Comparison of ENCODE assay signal across 23 mouse cellular contexts in the genomic region with DNA sequence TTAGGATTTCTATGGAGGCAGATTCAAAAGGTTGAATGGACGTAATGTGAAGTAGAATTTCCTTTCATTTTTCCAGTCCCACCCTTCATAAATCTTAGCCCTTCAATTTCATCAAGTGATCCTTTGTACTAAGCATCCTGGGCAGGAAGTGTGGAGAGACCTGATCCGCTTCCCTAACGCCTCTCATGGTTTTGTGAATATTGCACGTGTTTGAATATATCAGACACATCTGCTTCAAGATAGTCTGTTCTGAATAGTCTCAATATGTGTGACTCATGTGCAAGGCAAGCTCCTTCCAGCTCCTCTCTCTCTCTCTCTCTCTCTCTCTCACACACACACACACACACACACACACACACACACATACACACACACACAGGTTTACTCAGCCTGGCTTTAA.
DNase-seq lines count a peak whose midpoint lies in the region; ATAC-seq and TF ChIP-seq lines count a peak whose summit lies in the region.
"Had no signal": no experiment of that assay in that cellular context is flagged by ENCODE, and none has a peak within 500 bp of the region (broad histone marks: within the 10 kb centered on the region; RNA-seq: fewer than 3 reads in every experiment).

No protein-coding gene starts in this region.

- no peak overlapping the region for H3K9ac ChIP-seq in forebrain, embryonic 12.5 days
- no peak overlapping the region for H3K9ac ChIP-seq in limb, embryonic 14.5 days (ENCODE audit: low read depth, low read length, severe bottlenecking)
- H3K9ac ChIP-seq in neural tube, embryonic 13.5 days: no peak overlapping the region
- no peak overlapping the region for H3K9ac ChIP-seq in neural tube, embryonic 15.5 days (replicated peaks)
- no peak overlapping the region for H3K9ac ChIP-seq in heart, embryonic 11.5 days (ENCODE audit: low read depth, low read length)
- H3K9ac ChIP-seq: embryonic facial prominence, embryonic 15.5 days; hindbrain, embryonic 12.5 days had no signal

- peaks cover 50% of the 10 kb centered on the region for H3K4me1 ChIP-seq in forebrain, embryonic 10.5 days
- peaks cover 18% of the 10 kb centered on the region for H3K4me1 ChIP-seq in forebrain, embryonic 12.5 days
- H3K4me1 ChIP-seq in limb, embryonic 14.5 days (ENCODE audit: control insufficient read depth, insufficient read depth, low read length): no peaks in the 10 kb centered on the region
- peaks cover 6% of the 10 kb centered on the region; the same call in 1 of the 2 replicates for H3K4me1 ChIP-seq in limb, embryonic 10.5 days
- H3K4me1 ChIP-seq in neural tube, embryonic 13.5 days (replicated peaks): peaks cover 37% of the 10 kb centered on the region
- H3K4me1 ChIP-seq in neural tube, embryonic 15.5 days: peaks cover 20% of the 10 kb centered on the region
- no peaks in the 10 kb centered on the region for H3K4me1 ChIP-seq in heart, embryonic 11.5 days (ENCODE audit: control insufficient read depth, insufficient read depth, low read length)

- H3K36me3 ChIP-seq in forebrain, embryonic 10.5 days (replicated peaks): no peaks in the 10 kb centered on the region
- H3K36me3 ChIP-seq in forebrain, embryonic 12.5 days (replicated peaks): no peaks in the 10 kb centered on the region
- H3K36me3 ChIP-seq in limb, embryonic 14.5 days (ENCODE audit: control insufficient read depth, insufficient read depth, low read length): no peaks in the 10 kb centered on the region
- no peaks in the 10 kb centered on the region for H3K36me3 ChIP-seq in limb, embryonic 10.5 days
- H3K36me3 ChIP-seq in neural tube, embryonic 13.5 days: no peaks in the 10 kb centered on the region
- no peaks in the 10 kb centered on the region for H3K36me3 ChIP-seq in neural tube, embryonic 15.5 days
- H3K36me3 ChIP-seq in heart, embryonic 11.5 days (ENCODE audit: control insufficient read depth, insufficient read depth, low read length): no peaks in the 10 kb centered on the region
- H3K36me3 ChIP-seq: embryonic facial prominence, embryonic 15.5 days; hindbrain, embryonic 12.5 days had no signal

- peaks cover 6% of the 10 kb centered on the region; the same call in 1 of the 2 replicates for H3K9me3 ChIP-seq in forebrain, embryonic 10.5 days
- peaks cover 2% of the 10 kb centered on the region; the same call in 1 of the 2 replicates for H3K9me3 ChIP-seq in forebrain, embryonic 12.5 days
- peaks cover 5% of the 10 kb centered on the region; the same call in 1 of the 2 replicates for H3K9me3 ChIP-seq in limb, embryonic 14.5 days (ENCODE audit: control insufficient read depth, low read length)
- H3K9me3 ChIP-seq in limb, embryonic 10.5 days (replicated peaks): no peaks in the 10 kb centered on the region
- H3K9me3 ChIP-seq in neural tube, embryonic 13.5 days: no peaks in the 10 kb centered on the region
- H3K9me3 ChIP-seq in neural tube, embryonic 15.5 days (replicated peaks): peaks cover 2% of the 10 kb centered on the region; the same call in 1 of the 2 replicates
- no peaks in the 10 kb centered on the region for H3K9me3 ChIP-seq in heart, embryonic 11.5 days (replicated peaks; ENCODE audit: control insufficient read depth, low read length)
- H3K9me3 ChIP-seq: embryonic facial prominence, embryonic 15.5 days; hindbrain, embryonic 12.5 days had no signal

- no peak for TF ChIP-seq POLR2A in limb, embryonic 14.5 days (IDR thresholded peaks at IDR 0.05; ENCODE audit: borderline replicate concordance, extremely low read depth, insufficient read depth, insufficient read length)

- no peak overlapping the region for H3K4me2 ChIP-seq in forebrain, embryonic 12.5 days
- no peak overlapping the region for H3K4me2 ChIP-seq in limb, embryonic 14.5 days (replicated peaks; ENCODE audit: low read depth, low read length, severe bottlenecking)
- no peak overlapping the region for H3K4me2 ChIP-seq in neural tube, embryonic 13.5 days
- no peak overlapping the region for H3K4me2 ChIP-seq in neural tube, embryonic 15.5 days
- H3K4me2 ChIP-seq in heart, embryonic 11.5 days: no peak overlapping the region
- H3K4me2 ChIP-seq: embryonic facial prominence, embryonic 15.5 days; hindbrain, embryonic 12.5 days had no signal

- no peak overlapping the region for H3K4me3 ChIP-seq in forebrain, embryonic 10.5 days
- no peak overlapping the region for H3K4me3 ChIP-seq in forebrain, embryonic 12.5 days (replicated peaks)
- H3K4me3 ChIP-seq in limb, embryonic 14.5 days (replicated peaks; ENCODE audit: low read length): no peak overlapping the region
- H3K4me3 ChIP-seq in limb, embryonic 10.5 days: no peak overlapping the region
- H3K4me3 ChIP-seq in neural tube, embryonic 13.5 days: no peak overlapping the region
- H3K4me3 ChIP-seq in neural tube, embryonic 15.5 days (replicated peaks): no peak overlapping the region
- H3K4me3 ChIP-seq in heart, embryonic 11.5 days (ENCODE audit: low read depth, low read length): no peak overlapping the region
- H3K4me3 ChIP-seq: embryonic facial prominence, embryonic 15.5 days; erythroblast, embryonic 14.5 days; hindbrain, embryonic 12.5 days had no signal

- no peak for ATAC-seq in forebrain, embryonic 12.5 days (ENCODE audit: low FRiP score)
- no peak for ATAC-seq in limb, embryonic 14.5 days (ENCODE audit: low FRiP score, low read depth)
- 0 out of 2 replicates have a peak, but pooled peaks have one; percentile 30 for ATAC-seq in neural tube, embryonic 13.5 days (ENCODE audit: low read depth)
- no peak for ATAC-seq in neural tube, embryonic 15.5 days (ENCODE audit: low FRiP score)
- no peak for ATAC-seq in heart, embryonic 11.5 days (replicated peaks; ENCODE audit: insufficient number of reproducible peaks, low FRiP score, low TSS enrichment)
- ATAC-seq: hindbrain, embryonic 16.5 days; inflammation-experienced regulatory T-cells, adult 6 months; intestine, postnatal 0 days had no signal

- 80% methylated on average over 4 of the region's 4 CpGs for WGBS in forebrain, embryonic 10.5 days
- 67% methylated on average over 4 of the region's 4 CpGs for WGBS in forebrain, embryonic 12.5 days
- WGBS in limb, embryonic 14.5 days: 56% methylated on average over 4 of the region's 4 CpGs
- 72% methylated on average over 4 of the region's 4 CpGs for WGBS in limb, embryonic 10.5 days
- WGBS in neural tube, embryonic 13.5 days: 26% methylated on average over 4 of the region's 4 CpGs
- WGBS in neural tube, embryonic 15.5 days: 45% methylated on average over 4 of the region's 4 CpGs
- 59% methylated on average over 4 of the region's 4 CpGs for WGBS in heart, embryonic 11.5 days (ENCODE audit: insufficient replicate concordance)

- DNase-seq in forebrain, embryonic 10.5 days (ENCODE audit: extremely low spot score, low spot score): no peak
- DNase-seq in limb, embryonic 14.5 days (ENCODE audit: low spot score): peak; percentile 32
- no peak for DNase-seq in limb, embryonic 10.5 days (ENCODE audit: low spot score)
- DNase-seq in forelimb bud, embryonic 11.5 days (ENCODE audit: low read depth, low spot score): peak; percentile 26
- DNase-seq: adrenal gland, adult 2 months; adrenal gland, postnatal 25 days; cerebellum, adult 8-10 months; cerebellum, postnatal 14 days; gastrocnemius, postnatal 36 days; heart, adult 11 months; heart, postnatal 10 days; heart, postnatal 4 days had no signal

- H3K27me3 ChIP-seq in forebrain, embryonic 10.5 days (ENCODE audit: poor library complexity, severe bottlenecking): no peaks in the 10 kb centered on the region
- H3K27me3 ChIP-seq in forebrain, embryonic 12.5 days: 0 out of 2 replicates have a peak, but pooled peaks cover 4% of the 10 kb centered on the region
- no peaks in the 10 kb centered on the region for H3K27me3 ChIP-seq in limb, embryonic 14.5 days (ENCODE audit: control insufficient read depth, insufficient read depth, low read length)
- H3K27me3 ChIP-seq in limb, embryonic 10.5 days (ENCODE audit: low read depth, poor library complexity, severe bottlenecking): no peaks in the 10 kb centered on the region
- H3K27me3 ChIP-seq in neural tube, embryonic 13.5 days: no peaks in the 10 kb centered on the region
- H3K27me3 ChIP-seq in neural tube, embryonic 15.5 days (replicated peaks): no peaks in the 10 kb centered on the region
- H3K27me3 ChIP-seq in heart, embryonic 11.5 days (ENCODE audit: control insufficient read depth, insufficient read depth, low read length): no peaks in the 10 kb centered on the region
- H3K27me3 ChIP-seq: CH12.LX; embryonic facial prominence, embryonic 15.5 days; hindbrain, embryonic 12.5 days had no signal

- H3K27ac ChIP-seq in forebrain, embryonic 10.5 days: 0 out of 2 replicates have a peak overlapping the region, but pooled peaks have one; percentile 21
- H3K27ac ChIP-seq in forebrain, embryonic 12.5 days: no peak overlapping the region
- no peak overlapping the region for H3K27ac ChIP-seq in limb, embryonic 14.5 days (replicated peaks; ENCODE audit: low read depth, low read length)
- no peak overlapping the region for H3K27ac ChIP-seq in limb, embryonic 10.5 days
- no peak overlapping the region for H3K27ac ChIP-seq in neural tube, embryonic 13.5 days (replicated peaks)
- no peak overlapping the region for H3K27ac ChIP-seq in neural tube, embryonic 15.5 days (replicated peaks)
- no peak overlapping the region for H3K27ac ChIP-seq in heart, embryonic 11.5 days (ENCODE audit: low read depth, low read length)
- H3K27ac ChIP-seq: embryonic facial prominence, embryonic 15.5 days; hindbrain, embryonic 12.5 days had no signal

Comparison
In these comparisons a context has a peak if more than half of its experiments do, and no peak if none do; other contexts are left out.
1. DNase-seq: peak in limb, embryonic 14.5 days (single experiment) and forelimb bud, embryonic 11.5 days (single experiment); none in forebrain, embryonic 10.5 days (single experiment) and limb, embryonic 10.5 days (single experiment).